Mouse (Mus musculus) cortical plate, adult 2 months (tissue): ENCODE results near the gene Ntsr1.

Source experiments
- CTCF ChIP-seq: fragments of 200-500 bp; IDR thresholded peaks from 2 replicates; pipeline ENCODE4 v1.5.1; 2011; ENCODE audit warnings: mild to moderate bottlenecking, control low read depth, low read length; ENCODE audit not compliant: insufficient read depth; ENCODE audit errors: extremely low read depth
- POLR2A ChIP-seq: fragments of 200-500 bp; IDR thresholded peaks from 2 replicates; pipeline ENCODE4 v1.6.1; 2011; ENCODE audit warnings: mild to moderate bottlenecking, low read length, control low read depth; ENCODE audit not compliant: insufficient read depth; ENCODE audit errors: extremely low read depth

- no peak for TF ChIP-seq CTCF
- TF ChIP-seq POLR2A, result no peak
Measured at GRCm38 (mm10) chr2:180547384-180548106, 47.8 kb downstream of the Ntsr1 start.
